Mouse (Mus musculus) retina, embryonic 14.5 days (tissue): ENCODE measurements around the gene Utp14b.
A peak's percentile ranks its signal among the peaks of the same experiment; 100 is the strongest.

Experiments
- DNase-seq: peaks from one replicate; pipeline ENCODE4 v3.0.0-alpha.2; 2015; ENCODE audit warnings: low spot score

Utp14b gene

DNA sequence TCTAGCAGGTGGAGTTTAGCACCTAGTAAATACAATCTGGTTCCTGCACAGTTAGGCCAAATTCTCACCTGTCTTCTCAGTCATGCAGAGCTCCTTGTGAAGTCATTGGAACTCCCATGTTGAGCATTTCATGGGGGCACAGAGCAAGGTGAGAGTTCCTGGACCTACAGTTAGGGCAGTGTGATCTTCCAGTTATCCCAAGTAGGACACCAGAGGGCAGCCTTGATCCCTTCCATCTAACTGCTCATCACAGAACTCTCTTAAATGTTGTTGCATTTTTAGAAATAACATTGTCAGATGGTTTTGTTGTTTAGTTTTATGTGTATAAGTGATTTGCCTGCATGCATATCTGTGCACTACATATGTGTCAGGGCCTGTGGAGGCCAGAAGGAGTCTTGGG is 29.0 kb downstream of the Utp14b start:
- DNase-seq, result peak; percentile 38

DNA sequence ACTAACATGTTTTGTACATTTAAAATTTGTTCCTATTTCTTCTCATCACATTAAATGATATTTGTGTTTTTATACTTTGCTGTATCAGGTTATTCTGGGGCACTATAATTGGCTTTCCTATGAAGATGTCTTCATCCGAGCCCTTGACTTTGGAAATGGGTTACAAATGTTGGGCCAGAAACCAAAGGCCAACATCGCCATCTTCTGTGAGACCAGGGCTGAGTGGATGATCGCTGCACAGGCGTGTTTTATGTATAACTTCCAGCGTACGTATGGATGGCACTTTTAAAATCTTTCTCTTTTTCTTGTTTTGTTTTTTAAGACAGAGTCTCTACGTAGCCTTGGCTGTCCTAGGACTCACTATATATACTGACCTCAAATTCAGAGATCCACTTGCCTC is 30.3 kb downstream of the Utp14b start:
- DNase-seq, result no peak

DNA sequence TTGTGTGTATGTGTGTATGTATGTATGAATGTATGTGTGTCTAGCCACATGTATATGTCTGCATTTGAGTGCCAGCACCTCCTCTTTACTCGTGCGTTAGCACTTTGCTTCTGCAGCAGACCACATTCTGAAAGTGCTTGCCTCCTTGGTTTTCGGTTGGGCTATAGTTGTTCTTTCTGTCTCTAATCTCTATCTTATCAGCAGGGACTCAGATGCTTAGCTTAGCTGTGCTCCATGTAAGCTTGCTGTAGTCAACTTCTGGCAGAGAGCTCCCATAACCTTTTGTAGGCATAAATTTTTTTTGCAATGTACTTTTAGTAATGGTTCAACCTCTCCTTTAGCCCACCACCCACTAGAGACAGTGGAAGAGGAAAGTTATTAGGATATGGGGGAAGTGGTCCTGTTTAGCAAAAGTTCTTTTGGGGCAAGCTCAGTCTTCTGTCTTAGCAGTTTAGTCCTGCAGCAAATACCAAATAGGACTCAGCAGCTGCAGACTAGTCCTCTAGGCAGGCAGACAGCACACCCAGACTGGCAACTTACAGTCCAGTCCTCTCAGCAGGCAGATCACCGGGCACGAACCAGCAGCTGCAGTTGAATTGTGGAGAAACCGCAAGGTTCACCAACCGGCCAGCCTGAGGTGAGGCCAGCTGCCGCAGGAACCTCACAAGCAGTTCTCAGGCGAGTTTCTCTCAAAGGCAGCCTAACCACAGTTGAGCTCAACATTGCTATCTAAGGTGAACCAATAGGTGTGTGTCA is 36.8 kb downstream of the Utp14b start:
- no peak for DNase-seq

DNA sequence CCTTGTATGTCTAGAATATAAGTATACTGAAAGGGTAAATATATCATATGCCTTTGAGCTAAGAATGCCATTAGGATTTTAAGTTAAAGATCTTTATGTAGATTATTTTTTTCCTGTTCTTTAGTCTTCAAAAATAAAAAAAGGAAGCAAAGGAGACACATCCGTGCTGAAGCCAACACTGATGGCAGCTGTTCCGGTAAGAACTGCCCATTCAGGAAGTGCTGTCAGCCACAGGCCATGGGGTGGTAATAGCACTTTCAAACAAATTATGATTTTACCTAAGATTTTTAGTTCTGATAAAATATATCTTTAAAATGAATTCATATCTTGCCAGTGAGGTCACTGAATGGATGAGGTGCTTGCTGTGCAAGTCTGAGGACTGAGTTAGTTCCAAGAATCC is 38.5 kb downstream of the Utp14b start:
- DNase-seq, result no peak

DNA sequence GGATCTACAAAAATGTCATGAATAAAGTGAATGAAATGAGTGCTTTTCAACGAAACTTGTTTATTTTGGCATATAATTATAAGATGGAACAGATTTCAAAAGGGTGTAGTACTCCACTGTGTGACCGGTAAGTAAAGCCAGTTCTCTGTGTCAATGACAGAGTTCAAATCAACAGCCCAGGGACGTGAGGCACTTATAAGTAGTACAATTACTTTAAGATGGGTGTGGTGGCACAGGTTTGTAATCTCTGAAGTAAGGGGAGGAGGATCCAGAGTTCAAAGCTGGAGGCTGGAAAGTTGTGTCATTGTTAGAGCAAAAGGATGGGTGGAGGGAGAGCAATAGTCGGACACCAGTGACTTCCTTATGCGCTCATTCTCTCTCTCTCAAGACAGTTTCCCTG is 39.1 kb downstream of the Utp14b start:
- DNase-seq, result no peak

GRCm38 (mm10) chr1:78698138-78698537 is 40.3 kb downstream of the Utp14b start:
- DNase-seq, result no peak

DNA sequence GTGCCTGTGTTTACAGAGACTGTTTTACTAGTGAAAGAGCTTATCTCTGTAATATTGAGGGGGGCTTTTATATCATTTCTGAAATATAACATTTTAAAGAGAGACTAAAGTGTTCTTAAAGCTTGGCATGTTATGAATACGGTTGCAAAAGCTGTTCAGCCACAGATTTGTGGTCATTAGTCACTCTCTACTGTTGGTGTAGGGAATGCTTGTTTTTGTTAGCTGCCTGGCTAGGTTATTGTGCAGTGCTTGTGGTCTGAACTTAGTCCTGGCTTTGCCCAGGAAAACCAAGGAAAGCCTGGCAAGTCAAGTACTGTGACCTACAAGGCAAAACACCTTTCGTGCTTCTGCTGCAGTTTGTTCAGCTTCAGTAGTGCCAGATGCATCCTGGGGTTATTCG is 43.9 kb downstream of the Utp14b start:
- DNase-seq, result no peak

DNA sequence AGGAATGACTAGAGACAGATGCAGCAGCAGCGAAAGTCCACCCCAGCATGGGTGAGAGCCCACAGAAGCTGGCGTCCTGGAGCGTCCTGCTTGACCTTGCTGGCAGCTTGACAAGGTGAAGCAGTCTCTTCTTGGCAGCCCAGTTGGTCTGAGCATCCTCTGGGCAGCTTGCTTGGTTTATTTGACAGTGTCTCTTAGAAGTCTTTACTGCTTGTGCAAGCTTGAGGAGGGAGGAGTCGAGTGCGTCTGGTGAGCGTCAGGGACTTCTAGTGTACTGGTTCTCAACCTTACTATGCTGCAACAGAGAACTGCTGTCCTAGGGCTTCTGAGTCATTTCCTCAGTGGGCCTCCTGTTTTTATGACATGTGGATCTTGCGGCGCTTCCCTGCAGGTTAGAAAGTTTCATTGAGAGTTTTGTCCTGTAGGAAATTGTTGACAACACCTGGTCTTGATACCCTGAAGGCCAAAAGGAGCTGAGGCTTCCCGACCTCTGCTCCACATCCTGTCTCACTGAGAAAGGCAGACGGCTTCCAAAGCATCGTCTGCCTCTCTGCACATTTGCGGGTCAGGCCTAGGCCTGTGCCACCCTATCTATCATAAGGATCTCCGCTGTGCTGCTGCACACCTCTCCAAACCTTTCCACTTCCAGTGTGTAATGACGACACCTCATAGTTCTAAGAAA is 44.6 kb downstream of the Utp14b start:
- no peak for DNase-seq

DNA sequence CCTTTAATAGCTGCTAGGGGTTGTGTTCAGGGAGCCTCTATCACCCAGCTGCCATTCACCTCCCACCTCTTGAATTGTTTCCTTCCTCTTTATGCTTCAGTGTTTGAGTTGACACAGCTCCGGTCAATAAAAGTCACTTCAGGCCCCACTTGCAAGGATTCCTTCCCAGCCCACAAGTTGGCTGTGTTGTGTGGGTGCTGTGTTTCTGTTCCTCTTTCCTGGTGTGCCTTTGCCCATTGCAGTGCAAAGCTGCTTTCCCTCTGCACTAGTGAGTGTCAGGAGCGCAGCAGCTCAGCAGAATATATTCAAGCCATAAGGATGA is 45.1 kb downstream of the Utp14b start:
- no peak for DNase-seq

DNA sequence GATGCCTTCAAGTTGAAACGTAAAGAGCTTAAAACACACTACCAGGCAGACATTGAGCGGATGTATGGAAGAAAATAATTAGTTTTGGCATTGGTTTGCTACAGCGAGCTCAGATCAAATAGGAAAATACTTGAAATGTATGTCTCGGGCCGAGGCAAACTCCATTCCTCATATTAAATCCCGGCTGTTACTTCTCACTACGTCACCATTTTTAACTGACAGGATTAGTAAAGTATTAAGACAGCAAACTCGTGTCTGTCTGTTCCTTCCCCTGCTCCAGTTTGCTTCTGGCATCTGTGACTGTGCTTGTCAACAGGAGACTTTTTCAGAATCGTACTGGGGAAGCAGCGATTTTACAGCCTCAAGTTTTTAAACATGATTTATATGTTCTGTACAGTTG is 48.5 kb downstream of the Utp14b start:
- no peak for DNase-seq

DNA sequence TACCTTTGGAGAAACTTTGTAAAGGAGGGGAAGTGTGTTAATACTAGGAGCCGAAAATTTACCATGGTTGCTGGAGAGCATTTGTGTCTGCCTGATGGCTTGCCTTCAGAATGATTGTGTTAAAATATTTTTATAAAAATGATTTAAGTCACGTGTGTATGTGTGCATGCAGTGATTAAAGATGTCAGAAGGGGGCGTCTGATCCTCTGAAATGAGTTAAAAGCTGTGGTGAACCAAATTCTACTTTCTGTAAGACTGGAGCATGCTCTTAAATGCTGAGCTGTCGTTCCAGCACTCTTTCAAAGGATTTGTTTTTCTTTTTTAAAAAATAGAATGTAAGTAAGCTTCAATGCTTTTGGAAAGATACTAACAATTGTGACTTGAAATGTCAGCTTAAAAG is 49.4 kb downstream of the Utp14b start:
- DNase-seq, result peak; percentile 55

DNA sequence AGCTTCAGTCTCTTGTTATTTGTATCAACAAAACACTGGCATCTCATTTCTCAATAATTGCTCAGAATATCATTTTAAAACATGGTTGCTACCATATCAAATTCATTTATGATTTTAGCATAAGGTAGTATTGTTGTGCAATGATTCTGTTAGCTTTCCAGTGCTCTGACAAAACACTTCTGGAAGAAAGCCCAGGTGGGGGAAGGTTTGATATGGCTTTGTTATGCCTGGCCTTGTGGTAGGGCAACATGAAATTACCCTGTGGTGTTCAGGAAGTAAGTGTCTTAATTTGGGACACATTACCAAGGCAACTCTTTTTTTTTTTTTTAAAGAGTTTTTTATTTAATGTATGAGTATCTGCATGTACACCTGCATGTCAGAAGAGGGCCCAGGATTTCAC is 52.2 kb downstream of the Utp14b start:
- DNase-seq, result no peak

- DNase-seq, result no peak
Observed at GRCm38 (mm10) chr1:78710613-78711329, 52.9 kb downstream of the Utp14b start.
